Mouse (Mus musculus) ES-Bruce4 (cell line): Measurements from ENCODE around the gene Tst.

Source experiments
- CTCF ChIP-seq: IDR thresholded peaks from one replicate; pipeline ENCODE4 v1.8.1; 2011; ENCODE audit warnings: low read depth, low read length
- EP300 ChIP-seq: IDR thresholded peaks from 2 replicates; pipeline ENCODE4 v1.6.1; 2011; ENCODE audit warnings: low read depth, low read length; ENCODE audit not compliant: insufficient read depth

- TF ChIP-seq EP300 (no peak), CTCF (no peak)
Observed at GRCm38 (mm10) chr15:78430874-78431273, 25.2 kb upstream of the Tst start.
